ENCODE assay signal across 12 mouse cellular contexts in genomic region chr7:38074920-38075319, GRCm38 (mm10). TPM values are rescaled to one million over a fixed set of nuclear protein-coding genes. Genes with fewer than 3 reads are reported as not detected.
DNase-seq lines count a peak whose midpoint lies in the region; ATAC-seq and TF ChIP-seq lines count a peak whose summit lies in the region.
"Had no signal": no experiment of that assay in that cellular context is flagged by ENCODE, and none has a peak within 500 bp of the region (broad histone marks: within the 10 kb centered on the region; RNA-seq: fewer than 3 reads in every experiment).

No protein-coding gene starts in this region.

- TF ChIP-seq EP300 in ES-Bruce4 (IDR thresholded peaks at IDR 0.05; ENCODE audit: insufficient read depth, low read depth, low read length) = no peak

- TF ChIP-seq POLR2A in ES-Bruce4 (IDR thresholded peaks at IDR 0.05; ENCODE audit: insufficient read depth, low read length) = no peak

- H3K27ac ChIP-seq in heart, embryonic 12.5 days (ENCODE audit: poor library complexity, severe bottlenecking) = no peak overlapping the region
- H3K27ac ChIP-seq in ES-Bruce4 (ENCODE audit: insufficient read depth, low read length) = no peak overlapping the region
- no peak overlapping the region for H3K27ac ChIP-seq in forebrain, embryonic 16.5 days (ENCODE audit: low read length)
- peak overlapping the region; percentile 79 for H3K27ac ChIP-seq in midbrain, embryonic 10.5 days (replicated peaks)

- H3K9me3 ChIP-seq in heart, embryonic 12.5 days (replicated peaks) = no peaks in the 10 kb centered on the region
- H3K9me3 ChIP-seq in ES-Bruce4 (replicated peaks; ENCODE audit: control insufficient read depth, insufficient read depth, low read length, poor library complexity, severe bottlenecking) = no peaks in the 10 kb centered on the region
- no peaks in the 10 kb centered on the region for H3K9me3 ChIP-seq in forebrain, embryonic 16.5 days (ENCODE audit: control insufficient read depth, low read length)
- H3K9me3 ChIP-seq in midbrain, embryonic 10.5 days (replicated peaks) = no peaks in the 10 kb centered on the region; the same call in 1 of the 2 replicates

- peaks cover 7% of the 10 kb centered on the region for H3K4me1 ChIP-seq in heart, embryonic 12.5 days (replicated peaks)
- no peaks in the 10 kb centered on the region for H3K4me1 ChIP-seq in ES-Bruce4 (ENCODE audit: control insufficient read depth, insufficient read depth, low read length)
- peaks cover 12% of the 10 kb centered on the region for H3K4me1 ChIP-seq in forebrain, embryonic 16.5 days (replicated peaks; ENCODE audit: control insufficient read depth, insufficient read depth, low read length)
- peaks cover 24% of the 10 kb centered on the region for H3K4me1 ChIP-seq in midbrain, embryonic 10.5 days

- ATAC-seq in heart, embryonic 12.5 days (ENCODE audit: insufficient number of reproducible peaks, low FRiP score) = no peak
- ATAC-seq in forebrain, embryonic 16.5 days = peak; percentile 38

- H3K4me3 ChIP-seq in heart, embryonic 12.5 days = peak overlapping the region; percentile 19; the same call in 1 of the 2 replicates
- peak overlapping the region; percentile 94 for H3K4me3 ChIP-seq in ES-Bruce4 (ENCODE audit: low read depth, low read length)
- H3K4me3 ChIP-seq in forebrain, embryonic 16.5 days (replicated peaks; ENCODE audit: low read length) = peak overlapping the region; percentile 19; the same call in 1 of the 2 replicates
- peak overlapping the region; percentile 48 for H3K4me3 ChIP-seq in midbrain, embryonic 10.5 days

- 48% methylated on average over 10 of the region's 10 CpGs for WGBS in heart, embryonic 12.5 days
- WGBS in forebrain, embryonic 16.5 days = 16% methylated on average over 10 of the region's 10 CpGs
- WGBS in midbrain, embryonic 10.5 days = 38% methylated on average over 10 of the region's 10 CpGs

- H3K36me3 ChIP-seq in heart, embryonic 12.5 days = no peaks in the 10 kb centered on the region
- H3K36me3 ChIP-seq in ES-Bruce4 (ENCODE audit: control insufficient read depth, insufficient read depth, low read length, poor library complexity, severe bottlenecking) = no peaks in the 10 kb centered on the region
- no peaks in the 10 kb centered on the region for H3K36me3 ChIP-seq in forebrain, embryonic 16.5 days (ENCODE audit: control insufficient read depth, insufficient read depth)
- H3K36me3 ChIP-seq in midbrain, embryonic 10.5 days = no peaks in the 10 kb centered on the region

- TF ChIP-seq CTCF in ES-Bruce4 (IDR thresholded peaks at IDR 0.05; ENCODE audit: low read depth, low read length) = no peak

- peak overlapping the region; percentile 61 for H3K4me2 ChIP-seq in heart, embryonic 12.5 days
- peak overlapping the region; percentile 40 for H3K4me2 ChIP-seq in forebrain, embryonic 16.5 days (ENCODE audit: low read length)

- H3K27me3 ChIP-seq in heart, embryonic 12.5 days (replicated peaks) = peaks cover 2% of the 10 kb centered on the region; the same call in 1 of the 2 replicates
- no peaks in the 10 kb centered on the region for H3K27me3 ChIP-seq in ES-Bruce4 (ENCODE audit: control insufficient read depth, insufficient read depth, low read length, poor library complexity, severe bottlenecking)
- peaks cover 2% of the 10 kb centered on the region; the same call in 1 of the 2 replicates for H3K27me3 ChIP-seq in forebrain, embryonic 16.5 days (replicated peaks; ENCODE audit: control insufficient read depth, insufficient read depth, low read length)
- peaks cover 21% of the 10 kb centered on the region for H3K27me3 ChIP-seq in midbrain, embryonic 10.5 days (ENCODE audit: low read depth, poor library complexity, severe bottlenecking)

- intact Hi-C loops in heart, postnatal 25 days (cut with DNase I) = loop anchor here (5.0 kb wide), 2 partner anchors 37 to 703 kb away; no protein-coding TSS in a partner anchor

- no peak for DNase-seq in heart, postnatal 25 days (ENCODE audit: low spot score)
- no peak for DNase-seq in midbrain, embryonic 10.5 days (ENCODE audit: low spot score)
- no peak for DNase-seq in cerebellum, adult 9-11 months
- no peak for DNase-seq in ovary, adult 18-20 months (ENCODE audit: low spot score)
- DNase-seq in adrenal gland, postnatal 10 days = no peak
- DNase-seq: B cell, adult 2 months; kidney, postnatal 10 days; liver; thymus, adult 18-20 months had no signal

- 0 out of 2 replicates have a peak overlapping the region, but pooled peaks have one; percentile 34 for H3K9ac ChIP-seq in heart, embryonic 12.5 days
- H3K9ac ChIP-seq in ES-Bruce4 (ENCODE audit: low read depth, poor library complexity, severe bottlenecking) = peak overlapping the region; percentile 69
- H3K9ac ChIP-seq in forebrain, embryonic 16.5 days (replicated peaks; ENCODE audit: low read depth, low read length) = peak overlapping the region; percentile 20

RNA-seq across cellular contexts. Expression of gene Ccne1, which starts 32.4 kb away (rescaled TPM):
- 47.9 and 48.1 TPM in 2 replicates for polyA plus RNA-seq in heart, embryonic 12.5 days (2016; fragmentation: Nextera tagmentation; extraction: Ambion mirVana)
- total RNA-seq in heart, postnatal 25 days (2021) = 1 to 10 TPM; 1.2 to 1.3 TPM
- polyA plus RNA-seq in ES-Bruce4 (2011; ENCODE audit: insufficient read depth, insufficient read length, low read depth, missing spikeins) = 94.4 and 105 TPM in 2 replicates
- polyA plus RNA-seq in forebrain, embryonic 16.5 days (2015; fragmentation: Nextera tagmentation; extraction: Ambion mirVana) = 14.3 and 14.5 TPM in 2 replicates
- 71.1 and 94.2 TPM in 2 replicates for polyA plus RNA-seq in midbrain, embryonic 10.5 days (2016; fragmentation: Nextera tagmentation; extraction: Ambion mirVana)
- 10 to 100 TPM; 10.0 to 10.8 TPM for total RNA-seq in adrenal gland, postnatal 10 days (2021)

RNA-seq across cellular contexts. Expression of gene Uri1, which starts 51.6 kb away (rescaled TPM):
- 43.5 and 44.2 TPM in 2 replicates for polyA plus RNA-seq in heart, embryonic 12.5 days (2016; fragmentation: Nextera tagmentation; extraction: Ambion mirVana)
- total RNA-seq in heart, postnatal 25 days (2021) = 10 to 100 TPM; 15.4 to 17.4 TPM
- polyA plus RNA-seq in ES-Bruce4 (2011; ENCODE audit: insufficient read depth, insufficient read length, low read depth, missing spikeins) = 182 and 205 TPM in 2 replicates
- polyA plus RNA-seq in forebrain, embryonic 16.5 days (2015; fragmentation: Nextera tagmentation; extraction: Ambion mirVana) = 35.9 and 43.9 TPM in 2 replicates
- 43.6 and 44.2 TPM in 2 replicates for polyA plus RNA-seq in midbrain, embryonic 10.5 days (2016; fragmentation: Nextera tagmentation; extraction: Ambion mirVana)
- 10 to 100 TPM; 53.5 to 56.7 TPM for total RNA-seq in adrenal gland, postnatal 10 days (2021)

Comparison
In these comparisons a context has a peak if more than half of its experiments do, and no peak if none do; other contexts are left out.
1. H3K4me3 ChIP-seq: peak in every context shown above with its lines; median percentile 94 in ES-Bruce4; 48 in midbrain, embryonic 10.5 days; 19 in heart, embryonic 12.5 days; 19 in forebrain, embryonic 16.5 days.